Mouse (Mus musculus) midbrain, embryonic 13.5 days (tissue): ENCODE data around the gene Gpr55. TPM values are rescaled to one million over a fixed set of nuclear protein-coding genes. Genes with fewer than 3 reads are reported as not detected.

Source experiments
- ATAC-seq: fragments of 200-750 bp; cut with Nextera tagmentation; 2 replicates; pipeline ENCODE4 v1.8.0; 2017; ENCODE audit warnings: mild to moderate bottlenecking, moderate TSS enrichment, moderate library complexity
- H3K27ac ChIP-seq: fragments of 300-500 bp; sonication (generic); 2 replicates; pipeline ENCODE4 v1.5.1; 2015; ENCODE audit warnings: inconsistent platforms, mild to moderate bottlenecking, moderate library complexity
- H3K27me3 ChIP-seq: fragments of 300-500 bp; sonication (generic); 2 replicates; pipeline ENCODE4 v1.6.1; 2015; ENCODE audit warnings: mild to moderate bottlenecking, inconsistent platforms
- H3K36me3 ChIP-seq: fragments of 300-500 bp; sonication (generic); 2 replicates; pipeline ENCODE4 v1.6.1; 2015; ENCODE audit warnings: mild to moderate bottlenecking, inconsistent platforms
- H3K4me1 ChIP-seq: fragments of 300-500 bp; sonication (generic); replicated peaks from 2 replicates; pipeline ENCODE4 v1.6.1; 2015; ENCODE audit warnings: inconsistent platforms
- H3K4me2 ChIP-seq: fragments of 300-500 bp; sonication (generic); replicated peaks from 2 replicates; pipeline ENCODE4 v1.6.1; 2015; ENCODE audit warnings: moderate library complexity, mild to moderate bottlenecking, inconsistent platforms
- H3K4me3 ChIP-seq: fragments of 300-500 bp; sonication (generic); replicated peaks from 2 replicates; pipeline ENCODE4 v1.5.1; 2015; ENCODE audit warnings: mild to moderate bottlenecking, inconsistent platforms
- H3K9ac ChIP-seq: fragments of 300-500 bp; sonication (generic); replicated peaks from 2 replicates; pipeline ENCODE4 v1.6.1; 2015; ENCODE audit warnings: mild to moderate bottlenecking, inconsistent platforms
- H3K9me3 ChIP-seq: fragments of 300-500 bp; sonication (generic); 2 replicates; pipeline ENCODE4 v1.6.1; 2016; ENCODE audit warnings: mild to moderate bottlenecking, inconsistent platforms
- WGBS: fragments of 180-500 bp; shearing (Covaris S2); methylation state at CpG from one replicate; pipeline ENCODE4 v1.1.7; 2015; 5-methylcytosine and 5-hydroxymethylcytosine counted together
- polyA plus RNA-seq: library from polyadenylated mRNA; unstranded; fragments of >200 nt; fragmentation: Nextera tagmentation; extraction: Ambion mirVana; gene quantifications from 2 replicates; pipeline ENCODE4 v1.2.1, GENCODE M21; 2015

The Gpr55 gene
- polyA plus RNA-seq, 1 experiment from 2014 or later: 0.07 TPM

GRCm38 (mm10) chr1:85981738-85982357 lies 21.0 kb upstream of the Gpr55 start:
- WGBS: 76% methylated on average over 7 of the region's 7 CpGs
- no peak for ATAC-seq
- no peak overlapping the region for H3K27ac ChIP-seq

DNA sequence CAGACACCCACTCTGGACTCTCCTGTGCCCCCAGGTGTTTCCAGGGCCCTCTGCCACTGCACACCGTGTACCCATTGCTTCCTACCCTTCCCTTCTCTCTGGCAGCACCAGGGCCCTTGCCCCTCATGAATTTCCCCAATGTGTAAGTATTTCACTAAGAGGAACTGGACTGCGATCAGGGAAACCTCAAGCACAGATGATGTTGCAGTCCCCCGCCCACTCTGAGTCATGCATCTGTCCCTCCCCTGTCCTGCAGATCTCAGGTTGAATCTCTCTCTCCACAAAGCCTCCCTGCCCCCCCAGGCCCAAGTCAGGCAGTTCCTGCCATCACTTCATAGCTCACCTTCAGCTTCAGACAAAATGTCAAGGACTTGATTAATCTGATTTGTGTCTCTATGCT lies 16.9 kb upstream of the Gpr55 start:
- Histone ChIP-seq H3K4me1 (0 out of 2 replicates have a peak, but pooled peaks cover 3% of the 10 kb centered on the region), H3K9ac (no peak overlapping the region), H3K4me2 (no peak overlapping the region), H3K4me3 (no peak overlapping the region), H3K36me3 (no peaks in the 10 kb centered on the region), H3K27ac (no peak overlapping the region), H3K27me3 (no peaks in the 10 kb centered on the region), H3K9me3 (no peaks in the 10 kb centered on the region)
- ATAC-seq: no peak
- 78% methylated on average over 3 of the region's 3 CpGs for WGBS

More at GRCm38 (mm10) chr1:85981738-85982357, 21.0 kb upstream of the Gpr55 start:
- Histone ChIP-seq H3K36me3 (no peaks in the 10 kb centered on the region), H3K27me3 (no peaks in the 10 kb centered on the region), H3K4me1 (0 out of 2 replicates have a peak, but pooled peaks cover 3% of the 10 kb centered on the region), H3K9me3 (no peaks in the 10 kb centered on the region), H3K9ac (no peak overlapping the region), H3K4me3 (no peak overlapping the region), H3K4me2 (no peak overlapping the region)

DNA sequence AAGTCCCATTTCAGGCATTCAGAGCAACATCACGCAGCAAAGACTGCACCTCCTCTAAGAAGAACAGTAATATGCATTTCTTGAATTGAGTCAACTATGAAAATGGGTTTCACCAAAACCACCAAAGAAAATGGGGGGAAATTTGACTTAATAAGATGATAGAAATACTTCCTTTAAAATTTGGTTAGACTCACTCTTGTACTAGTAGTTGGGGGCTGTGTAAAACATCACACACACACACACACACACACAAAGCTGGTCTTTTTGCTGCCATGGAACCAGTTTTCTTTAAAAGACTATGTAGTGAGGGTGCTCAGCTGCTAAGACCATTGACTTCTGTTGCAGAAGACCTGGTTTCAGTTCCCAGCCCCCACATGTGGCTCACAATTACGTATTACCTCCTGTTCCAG lies 12.7 kb upstream of the Gpr55 start:
- Histone ChIP-seq H3K36me3 (no peaks in the 10 kb centered on the region), H3K9ac (no peak overlapping the region), H3K4me2 (no peak overlapping the region), H3K4me3 (no peak overlapping the region), H3K9me3 (no peaks in the 10 kb centered on the region), H3K27me3 (no peaks in the 10 kb centered on the region), H3K27ac (no peak overlapping the region), H3K4me1 (no peaks in the 10 kb centered on the region)
- no peak for ATAC-seq
- 88% methylated on average over 2 of the region's 2 CpGs for WGBS

DNA sequence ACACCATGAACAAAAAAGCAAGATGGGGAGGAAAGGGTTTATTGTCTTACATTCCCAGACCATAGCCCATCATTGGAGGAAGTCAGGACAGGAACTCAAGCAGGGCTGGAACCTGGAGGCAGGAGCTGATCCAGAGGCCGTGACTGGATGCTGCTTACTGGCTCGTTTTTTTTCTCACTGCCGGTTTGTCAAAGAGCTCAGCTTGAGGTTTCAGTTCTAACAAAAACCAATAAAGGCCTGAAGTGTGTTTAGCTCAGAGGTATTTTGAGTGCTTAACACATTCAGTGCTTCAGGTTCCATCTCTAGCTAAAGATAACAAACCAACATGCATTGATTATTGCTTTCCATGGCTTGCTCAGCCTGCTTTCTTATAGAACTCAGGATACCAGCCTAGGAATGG lies 11.5 kb upstream of the Gpr55 start:
- Histone ChIP-seq H3K4me2 (no peak overlapping the region), H3K4me3 (no peak overlapping the region), H3K9me3 (no peaks in the 10 kb centered on the region), H3K27ac (no peak overlapping the region), H3K27me3 (no peaks in the 10 kb centered on the region), H3K4me1 (no peaks in the 10 kb centered on the region), H3K9ac (no peak overlapping the region), H3K36me3 (no peaks in the 10 kb centered on the region)
- 76% methylated on average over 3 of the region's 3 CpGs for WGBS
- no peak for ATAC-seq

DNA sequence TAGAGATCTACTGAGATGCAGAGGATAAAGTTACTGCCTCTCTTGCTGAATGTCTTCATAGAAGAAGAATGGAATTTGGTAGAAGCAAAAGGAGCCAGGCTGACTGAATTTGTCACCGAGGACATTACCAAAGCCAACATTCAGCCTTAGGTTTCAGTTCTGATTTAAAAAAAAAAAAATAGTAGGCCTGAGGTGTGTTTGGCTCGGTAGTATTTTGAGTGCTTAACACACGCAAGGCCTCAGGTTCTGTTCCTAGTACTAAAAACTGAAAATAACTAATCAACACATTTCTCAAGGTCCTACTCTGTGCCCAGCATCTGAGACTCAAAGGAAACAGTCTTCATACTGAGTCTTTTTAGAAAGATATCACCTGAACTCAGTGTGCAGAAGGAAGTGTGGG lies 10.3 kb upstream of the Gpr55 start:
- Histone ChIP-seq H3K4me1 (no peaks in the 10 kb centered on the region), H3K9ac (no peak overlapping the region), H3K4me3 (no peak overlapping the region), H3K27me3 (no peaks in the 10 kb centered on the region), H3K9me3 (no peaks in the 10 kb centered on the region), H3K4me2 (no peak overlapping the region), H3K36me3 (no peaks in the 10 kb centered on the region), H3K27ac (no peak overlapping the region)
- ATAC-seq: no peak
- WGBS: 92% methylated on average over 3 of the region's 3 CpGs

DNA sequence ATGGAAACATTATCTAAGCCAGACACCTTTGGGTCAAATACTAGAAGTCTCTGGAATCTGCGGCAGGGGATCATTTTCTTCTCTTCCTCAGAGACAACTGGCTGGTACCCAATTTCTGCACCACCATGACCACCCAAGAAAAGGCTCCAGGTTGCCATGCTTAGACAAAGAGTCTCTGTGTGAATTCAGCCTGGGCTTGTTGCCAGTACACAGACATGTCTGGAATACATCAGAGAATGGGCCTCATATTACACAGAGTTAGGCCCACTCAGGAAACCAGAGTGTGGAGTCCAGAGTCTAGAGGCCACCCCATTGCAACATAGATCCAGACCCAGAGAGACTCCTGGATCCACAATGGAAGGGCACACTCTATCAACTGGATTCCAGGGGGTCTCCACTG lies 8.7 kb upstream of the Gpr55 start:
- Histone ChIP-seq H3K9me3 (no peaks in the 10 kb centered on the region), H3K4me3 (no peak overlapping the region), H3K27me3 (no peaks in the 10 kb centered on the region), H3K9ac (no peak overlapping the region), H3K4me2 (no peak overlapping the region), H3K27ac (no peak overlapping the region), H3K36me3 (no peaks in the 10 kb centered on the region), H3K4me1 (no peaks in the 10 kb centered on the region)
- peak; percentile 43; the same call in 1 of the 2 replicates for ATAC-seq
- 71% methylated on average over 1 of the region's 1 CpGs for WGBS

- Histone ChIP-seq H3K36me3 (no peaks in the 10 kb centered on the region), H3K4me3 (no peak overlapping the region), H3K4me2 (no peak overlapping the region), H3K27ac (peak overlapping the region; percentile 45), H3K9ac (no peak overlapping the region), H3K27me3 (no peaks in the 10 kb centered on the region), H3K4me1 (no peaks in the 10 kb centered on the region), H3K9me3 (no peaks in the 10 kb centered on the region)
- WGBS: 63% methylated on average over 1 of the region's 1 CpGs
- no peak for ATAC-seq
These were observed 8.3 kb upstream of the Gpr55 start for GRCm38 (mm10) chr1:85969081-85969480.

DNA sequence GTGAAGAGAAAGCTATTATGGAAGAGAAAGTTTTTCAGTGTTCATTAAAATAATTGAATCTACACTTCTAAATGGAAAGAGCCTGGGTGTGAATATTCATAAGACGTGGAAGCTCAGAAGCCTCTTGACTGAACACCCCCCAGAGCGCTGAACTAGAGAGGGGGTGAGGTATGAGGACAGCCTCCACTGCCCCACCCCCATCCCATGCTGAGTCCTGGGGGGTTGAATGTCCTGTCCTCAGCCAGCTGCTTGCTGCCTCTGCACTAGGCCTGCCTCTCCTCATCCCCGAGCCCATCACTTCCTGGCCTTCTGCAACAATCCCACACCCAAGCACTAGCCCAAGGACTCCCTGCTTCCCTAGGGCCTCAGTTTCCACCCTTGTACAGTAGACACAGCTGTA lies 5.0 kb upstream of the Gpr55 start:
- no peak overlapping the region for H3K4me3 ChIP-seq
- H3K36me3 ChIP-seq: no peaks in the 10 kb centered on the region
- H3K27ac ChIP-seq: no peak overlapping the region
- no peaks in the 10 kb centered on the region for H3K4me1 ChIP-seq
- H3K9ac ChIP-seq: no peak overlapping the region
- WGBS: 71% methylated on average over 3 of the region's 3 CpGs
- H3K9me3 ChIP-seq: no peaks in the 10 kb centered on the region
- no peak for ATAC-seq
- H3K4me2 ChIP-seq: no peak overlapping the region
- H3K27me3 ChIP-seq: no peaks in the 10 kb centered on the region

DNA sequence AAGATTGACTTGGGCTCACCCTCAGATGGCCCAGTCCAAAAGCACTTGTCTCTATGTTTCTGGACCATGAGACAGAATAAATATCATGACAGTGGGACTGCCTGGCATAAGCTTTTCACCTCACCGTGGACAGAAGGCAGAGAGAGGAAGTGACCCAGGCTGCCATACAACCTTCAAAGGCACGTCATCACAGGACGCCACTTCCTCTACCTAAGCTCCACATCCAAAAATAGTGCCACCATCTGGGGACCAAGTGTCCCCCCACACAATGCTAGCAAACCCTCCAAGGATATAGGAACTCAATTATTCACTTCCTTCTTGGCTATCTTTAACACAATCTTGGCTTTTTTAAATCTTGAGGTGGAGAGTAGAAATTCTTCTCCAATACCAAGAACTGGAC lies 1.3 kb upstream of the Gpr55 start:
- no peak overlapping the region for H3K4me3 ChIP-seq
- no peaks in the 10 kb centered on the region for H3K36me3 ChIP-seq
- no peak overlapping the region for H3K27ac ChIP-seq
- peaks cover 8% of the 10 kb centered on the region; the same call in 1 of the 2 replicates for H3K4me1 ChIP-seq
- 86% methylated on average over 3 of the region's 3 CpGs for WGBS
- no peak overlapping the region for H3K9ac ChIP-seq
- H3K27me3 ChIP-seq: no peaks in the 10 kb centered on the region
- H3K9me3 ChIP-seq: no peaks in the 10 kb centered on the region
- no peak overlapping the region for H3K4me2 ChIP-seq
- no peak for ATAC-seq

DNA sequence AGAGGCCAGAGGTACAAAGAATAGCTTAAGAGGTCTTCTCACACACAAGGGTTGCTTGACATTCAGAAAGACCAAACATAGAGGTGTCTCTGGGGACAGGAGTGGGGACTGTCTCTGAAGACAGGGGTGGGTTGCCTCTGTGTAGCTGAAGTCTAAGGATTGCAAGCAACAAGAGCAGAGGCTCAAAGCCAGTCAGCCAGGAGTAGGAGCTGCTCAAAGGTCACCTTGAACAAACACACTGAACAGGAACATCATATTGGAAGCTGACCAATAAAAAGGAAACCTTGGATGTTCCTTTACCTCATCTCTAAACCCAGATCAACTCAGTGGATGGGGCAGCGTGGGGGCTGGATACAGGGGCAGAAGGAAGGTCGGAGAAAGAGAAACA lies 924 bp downstream of the Gpr55 start:
- H3K36me3 ChIP-seq: no peaks in the 10 kb centered on the region
- H3K9ac ChIP-seq: no peak overlapping the region
- no peaks in the 10 kb centered on the region for H3K9me3 ChIP-seq
- H3K4me1 ChIP-seq: peaks cover 8% of the 10 kb centered on the region; the same call in 1 of the 2 replicates
- no peaks in the 10 kb centered on the region for H3K27me3 ChIP-seq
- no peak overlapping the region for H3K4me3 ChIP-seq
- 80% methylated on average over 2 of the region's 2 CpGs for WGBS
- no peak overlapping the region for H3K27ac ChIP-seq
- H3K4me2 ChIP-seq: no peak overlapping the region
- no peak for ATAC-seq

DNA sequence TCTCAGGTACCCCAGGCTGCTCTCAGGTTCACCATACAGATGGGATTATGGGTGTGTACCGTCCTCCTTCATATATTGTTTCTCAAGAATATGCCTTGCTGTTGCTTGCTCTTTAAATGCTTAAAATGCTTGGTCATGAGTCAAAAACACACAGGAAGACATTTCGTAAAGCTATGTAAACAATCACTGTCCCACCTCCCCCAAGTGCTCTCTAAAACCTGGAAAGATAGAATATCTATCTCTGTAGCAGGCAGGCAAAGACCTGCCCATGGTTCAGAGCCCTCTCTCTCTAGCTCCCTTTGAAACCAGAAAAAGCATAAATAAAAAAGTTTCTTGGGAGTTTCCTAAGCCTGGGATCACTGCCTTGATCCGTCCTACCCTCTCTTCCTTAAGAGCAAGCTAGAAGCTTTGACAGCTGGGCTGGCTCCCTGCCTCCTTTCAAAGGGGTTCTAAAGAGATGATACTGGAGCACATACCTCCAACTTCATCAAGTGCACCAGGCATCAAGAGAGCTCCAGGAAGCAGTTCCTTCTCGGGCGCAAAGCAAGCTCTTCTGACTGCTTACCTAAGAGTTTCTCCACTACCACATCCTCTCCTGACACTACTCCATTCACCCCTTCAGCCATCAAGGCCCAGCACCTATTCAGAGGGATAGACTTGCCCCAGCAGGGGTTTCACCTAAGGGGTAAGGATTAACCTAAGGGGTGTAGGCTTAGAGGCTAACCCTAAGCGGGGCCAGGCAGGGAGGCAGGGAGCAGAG lies 1.5 kb downstream of the Gpr55 start:
- no peak overlapping the region for H3K4me2 ChIP-seq
- H3K4me3 ChIP-seq: no peak overlapping the region
- 64% methylated on average over 6 of the region's 6 CpGs for WGBS
- no peaks in the 10 kb centered on the region for H3K27me3 ChIP-seq
- no peak overlapping the region for H3K9ac ChIP-seq
- no peak overlapping the region for H3K27ac ChIP-seq
- H3K4me1 ChIP-seq: peaks cover 8% of the 10 kb centered on the region; the same call in 1 of the 2 replicates
- no peak for ATAC-seq
- no peaks in the 10 kb centered on the region for H3K9me3 ChIP-seq
- no peaks in the 10 kb centered on the region for H3K36me3 ChIP-seq

DNA sequence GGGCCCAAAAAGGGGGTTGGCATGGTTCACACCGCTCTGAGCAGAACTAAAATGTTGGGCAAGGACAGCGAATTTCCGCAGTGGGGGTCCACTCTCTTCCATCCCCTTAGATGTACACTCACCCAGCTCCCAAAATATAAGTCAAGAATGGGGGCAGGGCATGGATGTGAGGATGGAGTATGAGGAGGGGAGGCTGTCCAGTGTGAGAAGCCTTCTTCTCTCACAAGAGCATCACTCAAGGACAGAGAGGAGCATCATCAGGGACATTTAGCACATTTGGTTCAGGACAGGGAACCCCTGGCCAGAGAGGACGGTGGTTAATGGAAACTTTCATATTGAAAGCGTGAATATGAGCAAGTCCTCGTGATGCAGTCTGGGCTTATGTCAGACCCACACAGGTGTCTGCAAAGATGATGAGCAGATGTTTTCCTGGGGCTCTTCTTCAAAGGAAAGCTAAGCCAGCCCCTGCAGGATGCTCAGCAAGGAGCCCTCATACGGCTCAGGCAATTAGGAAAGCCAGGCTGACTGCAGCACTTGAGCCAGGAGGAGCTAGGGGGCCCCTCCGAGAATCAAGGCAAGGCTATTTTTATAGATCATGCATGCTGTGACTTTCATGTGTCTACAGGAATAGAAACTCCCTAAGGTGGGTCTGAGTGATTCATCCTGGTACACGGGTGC lies 2.7 kb downstream of the Gpr55 start:
- 52% methylated on average over 9 of the region's 9 CpGs for WGBS
- ATAC-seq: peak; percentile 60
- no peak overlapping the region for H3K9ac ChIP-seq

More for the DNA sequence above, 2.7 kb downstream of the Gpr55 start:
- no peak overlapping the region for H3K4me3 ChIP-seq
- no peaks in the 10 kb centered on the region for H3K36me3 ChIP-seq
- no peak overlapping the region for H3K27ac ChIP-seq
- H3K9me3 ChIP-seq: no peaks in the 10 kb centered on the region
- H3K27me3 ChIP-seq: no peaks in the 10 kb centered on the region
- H3K4me2 ChIP-seq: no peak overlapping the region
- peaks cover 8% of the 10 kb centered on the region; the same call in 1 of the 2 replicates for H3K4me1 ChIP-seq
